Mouse (Mus musculus) lung, postnatal 0 days (tissue): ENCODE results near the gene Tbx15. TPM values are rescaled to one million over a fixed set of nuclear protein-coding genes. Genes with fewer than 3 reads are reported as not detected.

Source experiments
- ATAC-seq: fragments of 200-750 bp; cut with Nextera tagmentation; 2 replicates; pipeline ENCODE4 v1.8.0; 2017; ENCODE audit warnings: moderate library complexity
- DNase-seq: peaks from one replicate; pipeline ENCODE4 v3.0.0-alpha.2; 2016; ENCODE audit warnings: low spot score
- H3K27ac ChIP-seq: fragments of 300-500 bp; sonication (generic); 2 replicates; pipeline ENCODE4 v1.5.1; 2014; ENCODE audit warnings: antibody characterized with exemption, mild to moderate bottlenecking, low read length, mixed read lengths
- H3K27me3 ChIP-seq: fragments of 300-500 bp; sonication (generic); replicated peaks from 2 replicates; pipeline ENCODE4 v1.6.1; 2014; ENCODE audit warnings: low read length, mixed read lengths; ENCODE audit not compliant: insufficient read depth
- H3K36me3 ChIP-seq: fragments of 300-500 bp; sonication (generic); 2 replicates; pipeline ENCODE4 v1.6.1; 2014; ENCODE audit warnings: low read length, mixed read lengths; ENCODE audit not compliant: insufficient read depth
- H3K4me1 ChIP-seq: fragments of 300-500 bp; sonication (generic); 2 replicates; pipeline ENCODE4 v1.6.1; 2014; ENCODE audit warnings: antibody characterized with exemption, low read depth, low read length, mixed read lengths; ENCODE audit not compliant: insufficient read depth
- H3K4me2 ChIP-seq: fragments of 300-500 bp; sonication (generic); replicated peaks from 2 replicates; pipeline ENCODE4 v1.6.1; 2014; ENCODE audit warnings: low read depth, mild to moderate bottlenecking, low read length, moderate library complexity, mixed read lengths
- H3K4me3 ChIP-seq: fragments of 300-500 bp; sonication (generic); 2 replicates; pipeline ENCODE4 v1.5.1; 2014; ENCODE audit warnings: low read depth, low read length
- H3K9ac ChIP-seq: fragments of 300-500 bp; sonication (generic); replicated peaks from 2 replicates; pipeline ENCODE4 v1.6.1; 2014; ENCODE audit warnings: low read depth, mild to moderate bottlenecking
- H3K9me3 ChIP-seq: fragments of 300-500 bp; sonication (generic); 2 replicates; pipeline ENCODE4 v1.6.1; 2016; ENCODE audit warnings: low read length, mixed read lengths
- CTCF ChIP-seq: IDR thresholded peaks from 2 replicates; pipeline ENCODE4 v1.5.1; 2016; ENCODE audit warnings: antibody characterized with exemption, mild to moderate bottlenecking
- EP300 ChIP-seq: IDR thresholded peaks from 2 replicates; pipeline ENCODE4 v1.6.1; 2016; ENCODE audit warnings: antibody characterized with exemption, mild to moderate bottlenecking, control low read depth
- WGBS: fragments of 180-500 bp; shearing (Covaris S2); extraction: QIAGEN DNeasy Blood & Tissue Kit; methylation state at CpG from one replicate; pipeline ENCODE4 v1.1.7; 2014; 5-methylcytosine and 5-hydroxymethylcytosine counted together
- polyA plus RNA-seq: library from polyadenylated mRNA; unstranded; fragments of >200 nt; fragmentation: Nextera tagmentation; extraction: Ambion mirVana; gene quantifications from 2 replicates; pipeline ENCODE4 v1.2.1, GENCODE M21; 2015

The Tbx15 gene
- polyA plus RNA-seq, 1 experiment from 2014 or later, result 0.04 TPM

DNA sequence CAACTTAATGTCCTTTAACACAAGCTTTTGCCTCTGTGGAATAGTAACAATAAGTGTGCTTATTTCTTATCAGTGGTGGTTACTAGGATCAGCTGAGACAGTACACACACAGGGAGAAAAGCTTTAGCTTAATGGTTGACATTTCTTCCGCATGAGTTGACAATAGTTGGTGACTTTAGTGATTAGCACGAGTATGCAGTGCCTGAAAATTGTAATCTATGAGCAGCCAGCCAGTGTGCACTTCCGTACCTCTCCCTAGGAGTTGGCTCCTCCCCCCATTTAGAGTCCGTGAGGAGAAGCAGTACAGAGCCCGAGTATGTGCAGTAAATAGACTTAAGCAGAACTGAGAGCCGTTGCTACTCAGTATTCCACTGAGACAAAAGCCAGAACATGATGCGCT lies 24.5 kb downstream of the Tbx15 start:
- Histone ChIP-seq H3K9ac (no peak overlapping the region), H3K36me3 (no peaks in the 10 kb centered on the region), H3K4me1 (no peaks in the 10 kb centered on the region), H3K27me3 (peaks cover 47% of the 10 kb centered on the region), H3K4me3 (no peak overlapping the region), H3K27ac (no peak overlapping the region), H3K4me2 (no peak overlapping the region), H3K9me3 (no peaks in the 10 kb centered on the region)
- TF ChIP-seq CTCF (no peak), EP300 (no peak)
- no peak for ATAC-seq
- whole genome bisulfite sequencing, result 25% methylated on average over 7 of the region's 7 CpGs
- DNase-seq, result no peak

DNA sequence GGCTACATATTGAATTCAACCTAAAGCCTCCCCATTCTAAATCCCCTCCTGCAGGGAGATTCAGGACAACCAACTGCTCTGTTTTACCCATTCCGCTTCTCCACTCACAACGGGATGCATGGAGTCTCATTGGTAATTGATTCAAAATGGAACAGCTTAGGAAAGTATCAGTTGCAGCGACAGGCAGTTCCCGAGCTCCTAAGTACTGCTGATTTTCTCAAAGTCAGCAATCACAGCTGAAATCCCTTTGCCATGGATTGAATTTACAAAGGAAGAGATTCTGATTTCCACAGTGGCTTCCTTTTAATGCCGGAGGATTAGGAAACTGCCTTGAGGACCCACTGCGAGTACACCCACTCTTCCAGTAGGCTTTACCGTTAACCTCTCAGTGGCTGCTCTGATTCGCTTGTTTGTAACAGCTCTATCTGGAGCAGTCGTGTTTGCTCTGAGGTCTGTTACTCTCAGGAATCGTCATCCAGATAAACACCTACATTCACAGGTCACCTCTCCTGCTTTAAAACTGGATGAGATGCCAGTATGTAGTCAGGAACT lies 26.6 kb downstream of the Tbx15 start:
- ATAC-seq (no peak), DNase-seq (no peak)
- H3K9ac ChIP-seq, result no peak overlapping the region
- H3K36me3 ChIP-seq, result no peaks in the 10 kb centered on the region
- no peak overlapping the region for H3K27ac ChIP-seq
- WGBS, result 47% methylated on average over 10 of the region's 10 CpGs
- H3K9me3 ChIP-seq, result no peaks in the 10 kb centered on the region
- no peak overlapping the region for H3K4me3 ChIP-seq
- peaks cover 29% of the 10 kb centered on the region for H3K27me3 ChIP-seq
- H3K4me2 ChIP-seq, result no peak overlapping the region
- no peaks in the 10 kb centered on the region for H3K4me1 ChIP-seq
- TF ChIP-seq CTCF, result no peak
- no peak for TF ChIP-seq EP300

DNA sequence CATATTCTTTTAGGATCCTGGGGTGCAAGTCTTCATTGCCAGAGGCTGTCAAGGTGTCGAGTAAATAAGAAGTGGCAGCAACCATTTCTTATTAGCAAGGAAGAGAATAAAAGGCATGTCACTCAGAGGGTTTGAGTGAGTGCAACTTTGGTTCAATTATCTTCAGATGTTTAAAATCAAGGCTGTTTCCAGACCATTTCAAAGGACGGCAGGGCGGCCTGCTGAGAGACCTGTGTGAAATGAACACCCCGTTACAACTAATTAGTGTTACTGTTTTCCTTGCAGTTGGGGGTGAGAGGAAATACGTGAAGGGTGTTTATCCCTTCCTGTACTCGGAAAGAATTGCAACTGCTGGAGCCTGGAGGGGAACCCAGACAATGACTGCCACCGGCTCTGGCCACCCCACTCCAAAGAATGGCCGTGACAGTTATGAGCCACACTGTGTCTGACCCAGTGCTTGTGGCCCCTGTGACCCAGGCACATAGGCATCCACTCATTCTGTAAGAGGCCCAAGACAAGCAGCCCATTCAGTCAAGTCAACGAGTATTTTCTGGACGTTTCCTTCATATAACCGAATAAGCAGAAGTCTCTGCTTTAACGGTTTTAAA lies 37.9 kb downstream of the Tbx15 start:
- DNase-seq (no peak), ATAC-seq (no peak)
- Histone ChIP-seq H3K4me1 (no peaks in the 10 kb centered on the region), H3K36me3 (no peaks in the 10 kb centered on the region), H3K9ac (no peak overlapping the region), H3K4me2 (no peak overlapping the region), H3K9me3 (no peaks in the 10 kb centered on the region), H3K27me3 (no peaks in the 10 kb centered on the region), H3K27ac (no peak overlapping the region), H3K4me3 (no peak overlapping the region)
- WGBS, result 53% methylated on average over 12 of the region's 12 CpGs
- TF ChIP-seq CTCF, result no peak
- no peak for TF ChIP-seq EP300

DNA sequence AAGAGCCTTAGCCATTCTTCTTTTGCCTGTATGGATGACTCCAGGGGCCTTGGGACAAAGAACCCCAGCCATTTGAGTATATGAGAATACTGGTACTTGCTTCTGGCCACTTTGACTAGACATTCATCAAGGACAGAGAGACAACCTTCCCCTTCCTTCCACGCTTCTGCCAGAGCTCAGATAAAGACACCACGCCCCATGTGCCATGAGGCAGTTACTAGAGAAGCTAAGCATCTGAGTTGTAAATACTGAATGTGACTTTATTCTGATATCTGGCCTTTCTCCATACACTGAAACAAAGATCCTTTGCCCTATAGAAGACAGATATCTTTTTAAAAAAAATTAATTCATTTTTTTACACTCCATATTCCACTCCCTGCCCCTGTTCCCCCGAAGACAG lies 39.5 kb downstream of the Tbx15 start:
- Histone ChIP-seq H3K4me3 (no peak overlapping the region), H3K27me3 (no peaks in the 10 kb centered on the region), H3K36me3 (no peaks in the 10 kb centered on the region), H3K9me3 (no peaks in the 10 kb centered on the region), H3K9ac (no peak overlapping the region), H3K4me1 (no peaks in the 10 kb centered on the region), H3K27ac (no peak overlapping the region), H3K4me2 (no peak overlapping the region)
- ATAC-seq (no peak), DNase-seq (no peak)
- TF ChIP-seq EP300 (no peak), CTCF (no peak)
- 66% methylated on average over 3 of the region's 3 CpGs for WGBS

DNA sequence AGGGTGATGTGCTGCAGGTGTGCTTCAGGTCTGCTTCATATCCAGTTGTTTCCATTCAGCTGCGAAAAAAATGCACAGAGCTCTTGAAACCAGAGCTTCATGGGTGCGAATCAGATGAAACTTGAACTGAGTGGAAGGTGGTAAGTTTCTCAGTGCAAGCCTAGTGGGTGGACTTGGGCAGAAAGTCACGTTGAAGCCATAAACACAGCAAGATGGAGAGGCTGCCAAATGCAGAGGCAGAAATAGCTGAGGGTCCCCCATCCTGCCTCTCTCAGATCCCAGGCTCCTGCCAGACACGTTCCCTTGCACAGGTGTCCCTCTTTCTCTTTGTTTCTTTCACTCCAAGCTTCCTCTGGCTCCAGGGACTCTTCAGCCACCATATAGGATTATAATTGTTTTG lies 41.3 kb downstream of the Tbx15 start:
- H3K36me3 ChIP-seq, result no peaks in the 10 kb centered on the region
- no peak overlapping the region for H3K4me3 ChIP-seq
- H3K27ac ChIP-seq, result no peak overlapping the region
- no peaks in the 10 kb centered on the region for H3K9me3 ChIP-seq
- TF ChIP-seq EP300 (no peak), CTCF (no peak)
- no peak overlapping the region for H3K9ac ChIP-seq
- DNase-seq, result no peak
- no peaks in the 10 kb centered on the region for H3K4me1 ChIP-seq
- no peak for ATAC-seq
- H3K4me2 ChIP-seq, result no peak overlapping the region
- WGBS, result 60% methylated on average over 4 of the region's 4 CpGs
- H3K27me3 ChIP-seq, result no peaks in the 10 kb centered on the region

DNA sequence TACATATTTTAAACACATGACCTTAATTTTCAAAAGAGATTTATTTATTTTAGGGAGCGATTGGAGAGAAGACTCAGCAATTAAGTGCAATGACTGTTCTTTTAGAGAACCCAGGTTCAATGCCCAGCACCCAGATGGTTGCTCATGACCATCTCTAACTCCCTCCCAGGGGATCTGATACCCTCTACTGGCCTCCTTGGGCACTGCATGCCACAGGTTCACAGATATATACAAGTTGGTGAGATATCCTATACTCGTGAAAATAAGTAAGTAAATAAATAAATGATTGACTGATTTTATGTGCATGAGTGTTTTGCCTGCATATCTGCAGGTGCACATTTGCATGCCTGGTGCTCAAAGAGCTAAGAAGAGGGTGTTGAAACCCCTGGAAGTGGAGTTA lies 48.1 kb downstream of the Tbx15 start:
- H3K4me1 ChIP-seq, result no peaks in the 10 kb centered on the region
- no peaks in the 10 kb centered on the region for H3K27me3 ChIP-seq
- H3K36me3 ChIP-seq, result no peaks in the 10 kb centered on the region
- no peak for ATAC-seq
- WGBS, result 32% methylated on average over 2 of the region's 2 CpGs
- no peak overlapping the region for H3K27ac ChIP-seq
- H3K4me3 ChIP-seq, result no peak overlapping the region
- no peak overlapping the region for H3K9ac ChIP-seq
- DNase-seq, result no peak
- no peak overlapping the region for H3K4me2 ChIP-seq
- TF ChIP-seq EP300 (no peak), CTCF (peak; percentile 44)
- H3K9me3 ChIP-seq, result no peaks in the 10 kb centered on the region
